Mouse (Mus musculus): ENCODE data around the gene Cyth4.

The Cyth4 gene

DNA sequence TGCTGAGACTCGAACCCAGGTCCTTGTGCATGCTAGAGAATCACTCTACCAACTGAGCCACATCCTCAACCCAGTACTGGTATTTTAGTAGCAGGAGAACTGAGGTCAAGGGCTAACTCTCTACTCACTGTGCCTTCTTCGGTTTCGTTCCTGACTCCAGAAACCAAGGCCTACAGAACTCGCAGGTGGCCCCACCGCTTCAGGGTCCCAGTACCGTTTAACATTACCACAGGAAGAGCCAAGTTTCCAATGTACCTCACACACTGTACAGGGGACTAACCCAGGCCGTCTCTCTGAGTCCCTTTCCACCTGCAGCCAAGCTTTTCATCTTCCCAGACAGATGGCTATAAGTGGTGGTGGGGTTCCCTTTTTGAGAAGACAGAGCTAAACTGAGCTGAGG, 11.4 kb upstream of the Cyth4 start:
- no peak for DNase-seq (ENCODE audit: low read depth, low spot score)

DNA sequence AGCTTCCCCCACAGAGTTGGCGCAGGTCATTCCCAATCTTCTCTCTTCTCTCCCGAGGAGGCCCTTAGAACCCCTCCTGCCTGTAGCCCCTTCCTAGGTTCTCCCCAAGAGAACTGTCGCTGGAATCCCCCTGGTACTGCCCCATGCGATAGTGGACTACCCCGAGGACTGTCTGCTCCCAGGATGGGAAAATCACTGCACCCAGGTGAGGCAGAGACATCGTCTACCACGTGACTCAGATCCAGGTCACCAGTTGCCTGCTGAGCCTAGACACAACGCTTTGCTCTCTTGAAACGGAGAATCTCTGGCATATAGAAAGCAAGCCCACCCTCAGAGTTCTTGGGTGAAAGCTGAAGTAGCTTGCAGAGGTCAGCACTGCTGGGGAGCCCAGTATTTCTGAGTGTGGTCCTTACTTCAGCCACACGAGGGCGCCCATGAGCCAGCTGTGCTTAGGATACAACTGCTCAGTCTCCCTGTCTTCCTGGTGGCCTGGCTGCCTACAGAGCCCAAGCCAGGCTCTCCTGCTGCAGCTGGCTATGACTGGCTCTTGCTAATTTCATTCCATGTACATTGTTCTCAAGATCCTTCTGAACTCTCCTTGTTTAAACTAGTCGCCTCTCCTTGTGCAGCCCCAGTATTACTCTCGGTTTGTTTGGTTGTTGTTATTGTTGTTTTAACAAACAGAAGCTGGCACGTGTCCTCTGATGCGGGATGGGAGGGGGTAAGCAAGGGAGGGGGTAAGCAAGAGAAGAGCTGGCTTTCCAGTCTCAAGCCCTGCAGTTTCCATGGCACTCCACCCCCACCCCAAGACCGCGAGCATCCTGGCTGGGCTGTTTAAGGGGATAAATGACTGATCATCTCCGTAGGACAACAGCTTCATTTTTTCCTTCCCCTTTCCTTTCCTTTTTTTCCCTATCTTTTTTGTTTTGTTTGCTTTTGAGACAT, 9.5 kb upstream of the Cyth4 start:
- DNase-seq (ENCODE audit: low read depth, low spot score): peak; percentile 37

DNA sequence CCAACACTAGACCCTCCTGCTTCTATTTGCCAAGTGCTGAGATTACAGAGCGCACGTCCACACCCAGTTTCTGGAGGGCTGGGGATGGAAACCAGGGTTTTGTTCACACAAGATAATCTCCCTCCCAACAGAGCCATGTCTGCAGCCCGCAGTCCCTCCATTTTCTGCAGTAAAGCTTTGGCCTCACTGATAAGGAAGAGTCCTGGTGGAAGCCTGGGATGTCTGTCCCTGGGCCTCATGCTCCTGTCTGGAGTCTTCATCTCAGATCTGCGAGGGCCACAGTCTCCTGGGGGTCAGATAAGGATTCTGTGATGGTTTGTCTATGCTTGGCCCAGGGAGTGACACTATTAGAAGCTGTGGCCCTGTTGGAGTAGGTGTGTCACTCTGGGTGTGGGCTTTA, 8.8 kb upstream of the Cyth4 start:
- DNase-seq (ENCODE audit: low read depth, low spot score): no peak

DNA sequence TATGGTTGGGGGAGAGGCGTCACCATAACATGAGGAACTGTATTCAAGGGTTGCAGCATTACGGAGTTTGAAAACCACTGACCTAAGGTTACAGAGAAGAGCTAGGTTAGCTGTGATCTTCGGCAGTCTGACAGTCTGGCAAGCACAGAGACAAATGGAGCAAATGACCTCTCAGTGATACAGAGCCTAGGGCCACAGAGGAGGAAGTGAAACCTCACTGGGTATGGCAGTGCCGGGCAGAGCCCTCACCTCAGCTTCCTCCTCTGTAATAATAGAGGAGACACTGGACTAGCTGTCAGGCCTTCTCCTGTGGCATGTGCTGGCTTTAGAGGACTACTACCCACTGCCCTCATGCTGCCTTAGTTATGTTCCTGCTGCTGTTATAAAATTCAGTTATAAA, 7.9 kb upstream of the Cyth4 start:
- DNase-seq (ENCODE audit: low read depth, low spot score): no peak

DNA sequence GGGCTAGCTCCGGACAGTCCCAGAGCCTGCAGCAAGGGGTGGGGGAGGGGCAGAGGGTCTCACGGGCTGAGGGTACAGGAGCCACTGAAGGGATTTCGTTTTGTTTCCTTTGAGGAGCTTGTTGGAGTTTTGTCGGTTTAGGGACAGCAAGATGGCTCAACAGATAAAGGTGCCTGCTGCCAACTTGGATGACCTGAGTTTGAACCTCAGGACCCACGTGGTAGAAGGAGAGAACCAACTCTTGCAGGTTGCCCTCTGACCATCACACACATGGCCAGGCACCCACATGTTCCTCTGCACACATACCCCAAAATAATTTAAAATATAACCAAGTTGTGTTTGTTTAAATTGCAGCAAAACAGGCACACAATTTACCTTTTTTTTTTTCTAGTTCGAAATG, 6.9 kb upstream of the Cyth4 start:
- DNase-seq (ENCODE audit: low read depth, low spot score): no peak

DNA sequence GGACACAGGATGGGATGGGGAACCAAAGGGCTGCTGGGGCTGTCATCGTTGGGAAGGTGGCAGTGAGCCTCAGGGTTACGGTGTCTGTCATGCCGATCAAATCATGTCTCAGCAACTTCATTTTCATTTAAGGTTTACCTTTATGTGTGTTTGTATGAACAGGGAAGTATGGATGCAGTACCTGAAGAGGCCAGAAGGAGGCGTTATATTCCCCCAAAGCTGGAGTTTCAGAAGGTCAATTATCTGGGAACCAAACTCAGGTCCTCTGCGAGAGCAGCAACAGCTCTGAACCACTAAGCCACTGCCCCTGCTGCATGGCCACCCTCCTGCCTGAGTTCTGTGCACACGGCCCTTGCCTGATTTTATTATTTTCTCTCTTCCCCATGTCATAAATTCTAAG, 6.1 kb upstream of the Cyth4 start:
- DNase-seq (ENCODE audit: low read depth, low spot score): no peak

DNA sequence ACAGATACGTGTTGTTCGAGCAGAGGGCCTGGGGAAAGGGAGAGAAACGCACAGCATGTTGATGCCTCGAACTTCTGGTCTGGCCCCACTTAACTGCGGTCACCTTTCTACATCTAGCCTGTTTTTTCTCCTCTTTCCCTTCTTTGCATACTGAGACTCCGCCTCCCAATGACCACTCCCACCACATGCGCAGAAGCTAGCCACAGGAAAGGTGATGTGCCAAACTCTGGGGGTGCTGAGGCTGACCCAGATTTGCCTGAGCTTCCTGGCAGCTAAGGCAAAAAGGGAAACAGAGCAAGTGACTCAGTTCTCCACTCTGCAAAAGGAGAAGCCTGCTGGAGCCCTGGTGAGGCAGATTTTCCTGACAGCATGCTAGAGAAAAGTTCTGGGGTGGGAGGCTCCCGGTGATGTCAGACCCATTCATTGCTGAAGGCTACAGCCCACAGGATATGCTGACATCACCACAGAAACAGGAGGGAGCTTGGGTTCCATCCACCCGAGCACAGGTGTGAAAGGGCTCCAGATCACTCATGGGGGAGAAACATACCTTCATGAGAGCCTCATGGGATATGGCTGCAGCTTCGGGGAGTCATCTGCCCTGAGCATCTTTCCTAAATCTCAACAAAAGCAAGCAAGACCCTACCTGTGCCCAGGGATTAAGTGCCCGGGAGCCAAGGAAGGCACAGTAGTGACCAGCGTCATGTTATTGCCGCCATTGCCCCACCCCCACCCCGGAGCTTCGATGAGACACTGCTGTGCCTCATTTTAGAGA, 5.0 kb upstream of the Cyth4 start:
- DNase-seq (ENCODE audit: low read depth, low spot score): no peak

DNA sequence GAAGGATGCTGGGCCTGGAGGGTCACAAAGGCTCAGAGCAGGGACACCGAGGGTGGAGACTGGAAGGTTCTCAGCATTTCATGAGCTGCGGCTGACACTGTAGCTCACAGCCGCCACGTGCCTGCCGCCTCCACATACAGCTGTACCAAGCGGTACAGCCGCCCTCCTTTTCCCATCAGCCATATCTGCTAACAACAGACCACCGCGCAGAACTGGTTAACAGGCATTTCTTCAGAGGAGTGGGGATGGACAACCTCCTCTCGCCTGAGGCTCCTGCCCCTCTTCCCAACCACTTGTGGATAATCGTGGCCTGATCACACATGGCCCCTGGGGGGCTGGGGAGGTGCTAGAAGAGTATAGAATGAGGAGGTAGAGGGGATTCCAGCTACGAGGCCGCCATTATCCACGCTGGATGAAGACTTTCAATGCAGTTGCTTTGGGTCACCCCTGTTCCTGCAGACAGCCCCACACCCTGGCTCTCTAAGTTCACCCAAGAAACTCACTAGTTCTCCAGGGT, 4.3 kb upstream of the Cyth4 start:
- DNase-seq (ENCODE audit: low read depth, low spot score): no peak

DNA sequence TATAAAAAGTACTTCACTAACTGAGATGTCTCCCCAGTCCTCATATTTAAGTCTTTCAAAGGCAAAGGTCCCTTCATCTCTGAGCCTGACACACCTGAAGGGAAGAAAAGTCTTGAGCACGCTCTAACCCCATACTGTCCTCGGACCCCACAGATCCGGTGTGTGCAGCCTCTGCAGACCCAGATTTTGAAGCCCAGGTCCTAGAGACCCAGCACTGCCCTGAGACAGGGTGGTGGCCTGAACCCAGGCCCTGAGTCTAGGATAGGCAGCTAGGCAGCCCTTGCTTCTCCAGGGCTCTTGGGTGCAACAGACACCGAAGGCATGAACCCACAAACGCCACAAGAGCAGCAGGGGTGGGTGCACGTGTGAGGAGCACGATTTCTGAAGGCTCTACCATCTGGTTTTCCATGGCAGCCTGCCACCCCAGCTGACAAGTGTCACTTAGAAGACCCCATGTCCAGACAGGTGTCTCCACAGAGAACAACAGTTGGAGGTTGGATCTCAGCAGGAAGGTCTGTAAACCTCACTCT, 2.9 kb upstream of the Cyth4 start:
- no peak for DNase-seq (ENCODE audit: low read depth, low spot score)

DNA sequence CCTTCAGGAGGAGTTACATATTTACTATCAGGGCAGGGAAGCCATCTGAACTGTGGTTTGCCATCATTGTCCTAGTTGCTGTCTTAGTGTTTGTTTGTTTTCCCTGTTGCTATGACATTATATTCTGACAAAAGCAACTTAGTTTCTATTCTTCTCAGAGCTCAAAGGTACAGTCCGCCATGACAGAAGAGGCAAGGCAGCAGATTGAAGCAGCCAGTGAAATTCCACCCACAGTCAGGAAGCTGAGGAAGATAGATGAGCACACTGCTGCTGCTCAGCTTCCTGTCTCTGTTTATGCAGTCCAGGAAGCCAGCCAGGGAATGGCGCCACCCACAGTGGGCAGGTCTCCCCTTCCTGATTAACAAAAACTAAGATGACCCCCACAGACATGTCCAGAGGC, 2.0 kb upstream of the Cyth4 start:
- DNase-seq (ENCODE audit: low read depth, low spot score): no peak

DNA sequence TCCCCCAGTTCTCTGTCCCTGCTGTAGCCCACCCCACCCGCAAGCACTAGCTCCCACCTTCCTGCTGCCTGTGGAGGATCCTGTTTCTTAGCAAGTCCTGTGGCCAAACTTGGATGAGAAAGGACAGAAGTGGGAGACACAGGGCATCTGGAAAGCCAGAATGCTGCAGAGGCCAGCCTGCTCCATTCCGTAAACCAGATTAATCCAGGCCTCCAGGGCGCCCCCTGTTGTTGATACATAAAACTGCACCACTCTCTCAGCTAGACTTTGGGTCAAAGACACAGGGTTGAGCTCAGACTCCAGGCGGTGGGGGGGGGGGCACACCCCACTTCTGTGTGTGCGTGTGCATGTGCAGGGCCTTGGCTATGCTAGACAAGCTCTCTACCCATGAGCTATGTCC, 1.4 kb upstream of the Cyth4 start:
- DNase-seq (ENCODE audit: low read depth, low spot score): no peak

DNA sequence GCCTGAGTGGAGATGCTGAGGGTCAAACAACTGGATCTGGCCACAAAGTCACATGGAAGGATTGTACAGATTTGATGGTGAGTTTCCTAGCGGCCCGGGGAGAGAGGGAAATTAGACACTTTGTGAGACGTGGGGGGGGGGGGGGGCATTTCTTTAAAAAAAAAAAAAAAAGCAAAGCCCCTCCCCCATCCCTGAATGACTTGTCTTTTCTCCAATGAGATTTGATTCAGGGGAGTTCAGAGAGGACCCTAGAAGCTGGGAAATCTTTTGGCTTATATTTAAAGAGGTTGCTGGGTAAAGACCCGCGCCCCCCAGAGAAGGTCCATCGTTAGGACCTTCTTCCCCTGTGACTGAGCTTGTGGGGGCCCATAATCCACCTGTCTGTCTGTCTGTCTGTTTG, 343 bp upstream of the Cyth4 start:
- DNase-seq (ENCODE audit: low read depth, low spot score): no peak

DNA sequence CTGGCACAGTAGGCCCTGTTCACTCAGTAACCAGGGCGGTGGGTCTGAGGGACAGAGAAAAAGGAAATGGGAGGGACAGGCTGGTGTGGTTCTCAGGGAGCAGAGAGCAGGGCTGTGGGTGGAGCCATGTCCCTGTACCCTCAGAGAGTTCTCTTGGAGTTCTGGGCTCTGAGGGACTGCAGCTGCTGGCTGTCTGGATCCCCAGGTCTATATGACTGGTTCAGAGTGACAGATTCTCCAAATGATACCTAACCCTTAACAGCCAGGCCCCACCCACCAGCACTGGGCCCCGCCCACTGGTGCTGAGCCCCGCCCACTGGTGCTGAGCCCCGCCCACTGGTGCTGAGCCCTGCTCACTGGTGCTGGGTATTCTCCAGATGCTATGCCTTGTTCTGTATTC, 882 bp downstream of the Cyth4 start:
- DNase-seq (ENCODE audit: low read depth, low spot score): no peak

DNA sequence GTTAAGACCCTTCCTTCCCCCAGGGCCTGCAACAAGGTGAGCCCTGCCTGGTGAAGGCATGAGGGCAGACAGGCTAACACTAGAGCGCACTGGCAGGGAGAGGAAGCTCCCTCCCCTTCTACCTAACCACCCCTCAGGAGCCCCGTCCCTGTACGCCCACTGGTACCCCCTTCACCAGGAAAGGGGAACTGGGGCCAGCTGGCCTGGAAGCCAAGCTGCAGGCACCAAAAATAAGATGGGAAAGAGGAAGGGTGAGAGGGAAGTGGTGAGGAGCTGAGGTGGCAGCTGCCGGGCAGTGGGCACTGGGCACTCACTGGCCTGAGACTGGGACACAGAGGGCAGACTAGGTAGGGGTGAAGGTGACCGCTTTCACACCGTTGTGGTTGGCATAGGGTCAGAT, 2.3 kb downstream of the Cyth4 start:
- DNase-seq (ENCODE audit: low read depth, low spot score): no peak

DNA sequence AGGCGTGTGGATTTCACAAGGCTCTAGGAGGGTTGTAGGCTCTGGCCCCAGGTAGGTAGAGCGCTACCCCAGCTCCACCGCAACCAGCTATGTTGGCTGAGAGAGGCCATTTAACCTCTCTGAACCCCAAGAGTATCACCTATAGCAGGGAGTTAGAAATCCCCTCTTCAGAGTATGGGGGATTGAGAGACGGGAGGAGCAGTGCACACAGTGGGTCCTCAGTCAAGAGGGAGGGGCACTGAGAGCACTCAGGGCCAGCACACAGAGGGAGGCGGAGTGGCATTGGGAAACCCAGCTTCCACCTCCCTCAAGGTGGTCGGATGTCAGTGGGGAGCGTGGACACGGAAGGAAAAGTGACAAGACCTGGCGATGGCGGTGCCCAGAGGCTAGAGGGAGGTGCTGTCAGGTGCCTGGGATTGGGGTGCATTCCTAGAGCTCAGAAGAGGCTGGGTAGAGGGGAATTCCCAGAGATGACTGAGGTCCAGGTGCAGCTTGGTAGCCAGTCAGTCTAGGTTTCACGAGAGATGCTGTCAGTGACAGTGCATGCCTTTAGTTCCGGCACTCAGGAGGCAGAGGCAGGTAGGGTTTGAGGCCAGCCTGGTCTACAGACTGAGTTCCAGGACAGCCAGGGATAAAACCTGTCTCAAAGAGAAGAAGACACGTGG, 2.8 kb downstream of the Cyth4 start:
- DNase-seq (ENCODE audit: low read depth, low spot score): no peak

DNA sequence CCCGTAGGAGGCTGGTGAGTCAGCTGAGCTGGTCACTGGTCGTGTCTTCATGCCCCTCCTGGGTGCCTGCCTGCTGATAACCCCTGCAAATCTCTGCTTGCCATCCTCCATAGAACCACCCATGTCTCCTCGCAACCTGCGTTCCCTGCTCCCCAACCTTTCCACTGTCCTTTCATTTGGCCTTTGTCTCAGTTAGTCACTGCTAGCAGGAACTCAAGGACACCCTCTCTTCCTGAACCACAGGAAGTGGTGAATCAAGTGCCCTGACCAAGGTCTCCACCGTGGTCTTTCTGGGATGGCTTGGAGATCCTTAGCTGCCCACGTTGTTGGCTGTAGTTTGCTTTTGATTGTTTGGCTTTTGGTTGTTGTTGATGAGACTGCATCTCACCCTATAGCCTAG, 4.3 kb downstream of the Cyth4 start:
- DNase-seq (ENCODE audit: low read depth, low spot score): no peak

DNA sequence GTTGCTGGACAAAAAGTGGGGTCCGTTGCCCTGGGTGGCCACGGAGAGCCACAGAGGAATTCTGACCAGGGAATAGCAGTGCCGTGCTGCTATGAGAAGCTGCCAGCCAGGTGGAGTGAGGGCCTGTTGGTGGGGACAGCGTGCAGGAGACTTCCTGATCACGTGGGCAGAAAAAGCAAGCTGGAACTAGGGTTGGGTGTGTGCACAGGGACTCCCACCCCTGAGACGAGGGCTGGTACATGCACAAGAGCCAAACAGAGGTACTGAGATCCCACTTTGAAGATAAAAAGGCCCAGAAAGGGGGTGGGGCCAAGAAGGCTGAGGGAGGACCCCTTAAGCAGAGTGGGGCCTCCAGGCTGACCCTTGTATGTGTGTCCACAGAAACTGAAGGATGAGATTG, 7.4 kb downstream of the Cyth4 start:
- DNase-seq (ENCODE audit: low read depth, low spot score): no peak

DNA sequence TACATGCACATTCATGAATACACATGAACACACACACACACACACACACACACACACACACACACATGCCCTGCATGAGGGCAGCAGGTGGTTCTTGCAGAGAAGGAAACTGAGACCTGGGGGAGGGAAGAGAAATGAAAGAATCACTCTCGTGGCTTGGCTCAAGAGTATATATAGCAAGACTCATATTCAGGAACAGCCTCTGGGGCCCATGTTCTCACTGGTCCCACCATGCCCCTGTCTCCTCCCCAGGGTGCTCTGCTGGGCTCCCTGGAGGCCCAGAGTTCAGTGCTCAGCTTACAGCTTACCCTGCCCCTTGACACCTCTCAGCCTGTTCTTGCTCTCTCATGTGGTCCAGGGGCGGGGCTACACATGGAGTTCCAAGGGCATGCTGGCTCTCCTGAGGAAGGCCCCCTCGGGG, 8.5 kb downstream of the Cyth4 start:
- no peak for DNase-seq (ENCODE audit: low read depth, low spot score)

DNA sequence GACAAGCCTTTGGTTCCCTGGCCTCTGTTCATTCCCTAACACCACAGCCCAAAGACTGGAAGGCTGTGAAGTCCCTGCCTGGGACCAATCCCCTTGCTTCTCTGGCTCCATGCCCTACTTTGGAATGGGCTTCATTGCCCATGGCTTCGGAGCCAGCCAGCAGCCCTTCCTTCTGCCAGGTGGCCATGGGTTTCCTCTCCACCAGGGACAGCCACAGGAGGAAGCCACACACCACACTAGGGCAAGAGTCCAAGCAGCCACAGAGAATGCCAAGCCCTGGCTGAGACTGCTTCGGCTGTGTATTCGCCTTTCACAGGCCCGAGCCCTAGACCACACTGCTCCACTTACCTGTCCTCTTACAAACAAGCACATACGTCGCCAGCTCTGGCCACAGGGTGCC, 9.2 kb downstream of the Cyth4 start:
- no peak for DNase-seq (ENCODE audit: low read depth, low spot score)

DNA sequence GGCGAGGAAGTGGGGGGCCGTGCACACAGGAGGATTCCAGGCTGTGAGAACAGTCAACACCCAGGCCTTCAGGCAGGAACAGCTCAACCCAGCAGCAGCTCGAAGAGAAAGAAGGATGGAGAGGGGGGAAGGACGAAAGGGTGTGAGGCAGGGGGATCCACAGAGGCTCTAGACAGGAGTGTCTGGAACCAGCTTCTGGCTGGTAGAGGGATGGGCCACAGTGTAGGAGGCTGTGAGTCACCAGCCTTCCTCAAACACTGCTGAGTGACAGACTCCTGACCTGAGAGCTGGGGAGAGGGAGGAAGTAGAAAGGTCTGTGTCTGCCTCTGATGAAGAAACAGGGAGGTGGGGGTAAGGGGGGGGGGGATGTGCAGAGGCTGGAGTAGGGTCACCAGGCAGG, 10.6 kb downstream of the Cyth4 start:
- no peak for DNase-seq (ENCODE audit: low read depth, low spot score)

DNA sequence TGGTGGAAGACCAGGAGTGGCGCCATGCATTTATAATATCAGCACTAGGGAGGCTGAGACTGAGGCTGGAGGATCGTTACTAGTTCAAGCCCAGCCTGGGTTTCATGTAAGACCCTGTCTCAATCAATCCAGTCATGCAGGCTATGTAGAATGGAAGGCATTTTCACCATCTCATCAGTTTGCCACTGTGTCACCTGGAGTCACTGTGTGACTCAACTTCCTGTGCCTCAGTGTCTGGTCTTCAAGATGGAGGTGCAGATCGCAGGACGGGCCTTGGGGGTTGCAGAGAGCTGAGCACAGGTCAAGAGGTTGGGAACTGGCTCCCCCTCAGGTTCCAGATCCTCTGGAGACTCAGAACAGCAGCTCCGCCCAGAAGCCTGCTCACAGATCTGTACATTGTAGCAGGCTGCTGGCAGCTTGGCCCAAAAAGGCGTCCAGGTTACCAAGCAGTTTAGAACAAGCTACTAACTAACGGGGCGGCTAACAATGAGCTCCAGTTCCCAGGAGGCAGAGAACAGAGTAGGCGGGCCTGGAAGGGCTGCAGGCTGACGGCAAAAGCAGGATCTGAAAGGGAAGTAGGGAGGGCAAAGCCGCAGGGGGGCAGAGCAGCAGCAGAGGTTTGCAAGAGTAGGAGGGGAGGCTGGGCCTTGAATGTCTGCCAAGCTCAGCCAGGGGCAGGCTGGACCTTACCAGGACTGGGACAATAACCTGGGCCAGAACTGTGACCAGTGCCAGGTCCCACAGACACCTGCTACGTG, 14.0 kb downstream of the Cyth4 start:
- no peak for DNase-seq (ENCODE audit: low read depth, low spot score)
